Mouse (Mus musculus): ENCODE measurements around the gene Cx3cr1.
A peak's percentile ranks its signal among the peaks of the same experiment; 100 is the strongest.

Gene Cx3cr1

GRCm38 (mm10) chr9:119943326-119943725, 126.4 kb downstream of the Cx3cr1 start:
- DNase-seq (ENCODE audit: low spot score in 2 of 2) = no peak

GRCm38 (mm10) chr9:119941861-119942260, 127.8 kb downstream of the Cx3cr1 start:
- DNase-seq (ENCODE audit: low spot score in 2 of 2) = no peak

- no peak for DNase-seq (ENCODE audit: low spot score in 2 of 2)
Observed at GRCm38 (mm10) chr9:119941407-119941806, 128.3 kb downstream of the Cx3cr1 start.

- no peak for DNase-seq (ENCODE audit: low spot score in 2 of 2)
Observed at GRCm38 (mm10) chr9:119939646-119940045, 130.0 kb downstream of the Cx3cr1 start.

- DNase-seq (ENCODE audit: low spot score in 2 of 2) = no peak
Observed at GRCm38 (mm10) chr9:119938496-119938895, 131.2 kb downstream of the Cx3cr1 start.

- peak; percentile 87 to 92 for DNase-seq (ENCODE audit: low spot score in 2 of 2)
Observed at GRCm38 (mm10) chr9:119937005-119937773, 132.5 kb downstream of the Cx3cr1 start, which contains the start of the genes Gorasp1 and Ttc21a. Gene Gorasp1 (minus strand): TSS chr9:119937565. Gene Ttc21a (plus strand): TSS chr9:119937606.

- DNase-seq (ENCODE audit: low spot score in 2 of 2) = no peak
Observed at GRCm38 (mm10) chr9:119933675-119934074, 136.0 kb downstream of the Cx3cr1 start.

GRCm38 (mm10) chr9:119932358-119932757, 137.3 kb downstream of the Cx3cr1 start:
- no peak for DNase-seq (ENCODE audit: low spot score in 2 of 2)

- no peak for DNase-seq (ENCODE audit: low spot score in 2 of 2)
Observed at GRCm38 (mm10) chr9:119926497-119926896, 143.2 kb downstream of the Cx3cr1 start.

GRCm38 (mm10) chr9:119925729-119926128, 143.9 kb downstream of the Cx3cr1 start:
- DNase-seq (ENCODE audit: low spot score in 2 of 2) = no peak

- no peak for DNase-seq (ENCODE audit: low spot score in 2 of 2)
Observed at GRCm38 (mm10) chr9:119925120-119925657, 144.5 kb downstream of the Cx3cr1 start.

GRCm38 (mm10) chr9:119923462-119923861, 146.2 kb downstream of the Cx3cr1 start:
- DNase-seq (ENCODE audit: low spot score in 2 of 2) = no peak

GRCm38 (mm10) chr9:119919858-119920257, 149.8 kb downstream of the Cx3cr1 start:
- DNase-seq (ENCODE audit: low spot score in 2 of 2) = no peak

GRCm38 (mm10) chr9:119913087-119913838, 156.4 kb downstream of the Cx3cr1 start:
- DNase-seq (ENCODE audit: low spot score in 2 of 2) = no peak

GRCm38 (mm10) chr9:119909931-119910330, 159.7 kb downstream of the Cx3cr1 start:
- DNase-seq (ENCODE audit: low spot score in 2 of 2) = no peak

GRCm38 (mm10) chr9:119908708-119909107, 161.0 kb downstream of the Cx3cr1 start:
- no peak for DNase-seq (ENCODE audit: low spot score in 2 of 2)

GRCm38 (mm10) chr9:119902410-119903151, 167.1 kb downstream of the Cx3cr1 start:
- no peak for DNase-seq (ENCODE audit: low spot score in 2 of 2)

- DNase-seq (ENCODE audit: low spot score in 2 of 2) = no peak
Observed at GRCm38 (mm10) chr9:119899446-119899845, 170.2 kb downstream of the Cx3cr1 start.

GRCm38 (mm10) chr9:119895040-119895721, 174.5 kb downstream of the Cx3cr1 start:
- DNase-seq (ENCODE audit: low spot score in 2 of 2) = peak; percentile 51 to 77

- DNase-seq (ENCODE audit: low spot score in 2 of 2) = peak; percentile 95 to 96
Observed at GRCm38 (mm10) chr9:119894339-119895009, 175.2 kb downstream of the Cx3cr1 start, which contains the start of gene Wdr48. Gene Wdr48 (plus strand): TSS chr9:119894878.

- no peak for DNase-seq (ENCODE audit: low spot score in 2 of 2)
Observed at GRCm38 (mm10) chr9:119893881-119894280, 175.8 kb downstream of the Cx3cr1 start.

Measured in spleen, postnatal 4 days (tissue).